Mouse (Mus musculus) megakaryocyte, adult 5-6 weeks (primary cell): Measurements from ENCODE around the gene Gm42715. TPM values are rescaled to one million over a fixed set of nuclear protein-coding genes. Genes with fewer than 3 reads are reported as not detected.
"Not testable (repeated sequence)": the region's sequence is repeated elsewhere in the genome, so short reads cannot be mapped to it uniquely, and the experiment has no call there.

Experiments
- ATAC-seq: 2 replicates; pipeline ENCODE4 v1.8.0; 2016; ENCODE audit warnings: mild to moderate bottlenecking, inconsistent platforms; ENCODE audit not compliant: poor library complexity, severe bottlenecking
- total RNA-seq, 2 experiments: library from RNA; stranded (forward) in 1 of 2; stranded (reverse) in 1 of 2; fragments of 153-499, 151-499 nt in 1 of 2; fragments of 221-1000, 200-1000 nt in 1 of 2; gene quantifications; 2 replicates each; pipeline versions ENCODE4 v1.2.3 to v1.2.4; 2015 to 2017

Gm42715 gene
- total RNA-seq, 2 experiments from 2014 or later, result 5.4 to 16.7 TPM

GRCm38 (mm10) chr7:127494648-127495047 is 24.7 kb upstream of the Gm42715 start:
- no peak for ATAC-seq

DNA sequence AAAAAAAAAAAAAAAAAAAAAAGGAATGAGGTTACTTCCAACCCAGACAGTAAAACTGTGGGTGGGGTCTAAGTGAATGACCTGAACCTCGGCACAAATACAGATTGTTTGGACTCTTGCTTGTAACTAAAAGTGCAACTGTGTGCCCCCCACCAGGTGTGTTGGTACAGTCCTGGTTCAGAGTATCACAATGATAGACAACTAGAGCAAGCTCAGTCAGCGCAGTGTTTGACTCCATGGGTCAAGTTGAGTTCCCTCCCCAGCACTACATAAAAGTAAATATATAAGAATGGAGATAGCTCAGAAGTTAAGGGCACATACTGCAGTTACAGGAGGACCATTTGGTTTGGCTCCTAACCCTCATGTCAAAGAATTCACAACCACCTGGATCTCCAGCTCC is 22.0 kb upstream of the Gm42715 start:
- no peak for ATAC-seq

- peak; percentile 30; the same call in 1 of the 2 replicates for ATAC-seq
These were observed 21.0 kb upstream of the Gm42715 start for GRCm38 (mm10) chr7:127498407-127498806.

DNA sequence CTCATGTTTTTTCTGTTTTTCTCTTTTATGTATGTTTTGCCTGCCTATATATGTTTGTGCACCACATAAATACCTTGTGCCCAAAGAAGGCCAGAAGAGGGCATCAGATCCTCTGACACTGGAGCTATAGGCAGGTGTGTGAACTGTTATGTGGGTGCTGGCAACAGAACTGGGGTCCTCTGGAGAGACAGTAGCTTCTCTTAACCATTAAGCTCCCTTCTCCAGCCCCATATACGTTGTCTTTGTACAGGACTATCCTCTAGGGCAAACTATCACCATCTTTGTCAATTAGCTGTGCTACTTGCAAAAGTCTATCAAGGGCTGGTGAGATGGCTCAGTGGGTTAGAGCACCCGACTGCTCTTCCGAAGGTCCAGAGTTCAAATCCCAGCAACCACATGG is 11.1 kb upstream of the Gm42715 start:
- ATAC-seq, result no peak

DNA sequence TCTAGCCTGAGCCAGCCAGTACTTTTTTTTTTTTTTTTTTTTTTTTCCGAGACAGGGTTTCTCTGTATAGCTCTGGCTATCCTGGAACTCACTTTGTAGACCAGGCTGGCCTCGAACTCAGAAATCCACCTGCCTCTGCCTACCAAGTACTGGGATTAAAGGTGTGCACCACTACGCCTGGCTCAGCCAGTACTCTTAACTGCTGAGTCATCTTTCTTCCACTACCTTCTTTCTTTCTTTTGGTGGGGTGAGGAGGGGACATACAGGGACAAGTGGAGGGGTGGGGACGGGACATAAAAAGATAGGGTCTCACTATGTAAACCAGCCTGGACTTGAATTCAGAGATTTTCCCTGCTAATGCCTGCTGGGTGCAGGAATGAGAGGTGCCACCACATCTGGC is 9.6 kb upstream of the Gm42715 start:
- ATAC-seq, result not testable (repeated sequence)

- ATAC-seq, result no peak
These were observed 8.1 kb upstream of the Gm42715 start for GRCm38 (mm10) chr7:127511241-127511640.

GRCm38 (mm10) chr7:127511808-127512230 is 7.6 kb upstream of the Gm42715 start, which contains the start of gene Srcap:
Srcap (plus strand) TSS chr7:127511983.
- ATAC-seq, result peak; percentile 98

DNA sequence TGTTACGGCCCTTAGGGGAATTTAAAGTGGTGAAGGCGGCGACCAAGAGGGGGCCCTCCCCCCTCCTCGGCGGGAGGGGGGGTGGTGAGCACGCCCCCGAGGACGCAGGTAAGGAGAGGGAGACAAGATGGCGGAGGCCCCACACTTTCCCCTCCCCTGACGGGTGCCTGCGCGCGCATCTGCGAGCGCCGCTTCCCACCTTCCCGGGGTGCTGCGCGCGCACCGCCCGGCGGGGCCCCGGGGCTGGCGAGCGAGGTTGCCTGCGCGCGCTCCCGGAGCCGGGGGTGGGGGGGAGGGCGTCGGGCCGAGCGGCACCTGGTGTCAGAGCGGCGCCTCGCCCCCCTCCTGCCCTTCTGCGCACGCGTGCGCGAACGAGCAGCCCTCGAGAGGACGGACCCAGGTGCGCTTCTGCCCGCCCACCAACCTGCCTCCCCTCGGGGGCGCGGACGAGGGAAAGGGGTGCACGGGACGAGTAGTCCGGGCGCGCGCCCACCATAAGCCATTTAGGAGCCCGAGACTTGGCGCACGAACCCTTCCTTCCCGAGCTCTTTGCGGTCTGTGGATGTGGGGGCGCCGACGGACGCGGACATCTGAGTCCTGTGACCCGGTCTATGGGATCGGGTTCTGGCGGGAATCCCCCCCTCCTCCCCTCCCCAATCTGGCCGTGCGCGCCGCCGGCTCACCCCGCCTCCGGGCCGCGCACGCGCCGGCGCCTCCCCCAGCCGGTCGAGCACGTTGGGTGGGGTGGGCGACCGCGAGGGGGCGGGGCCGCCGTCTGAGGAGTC is 7.0 kb upstream of the Gm42715 start:
- ATAC-seq, result peak; percentile 78

DNA sequence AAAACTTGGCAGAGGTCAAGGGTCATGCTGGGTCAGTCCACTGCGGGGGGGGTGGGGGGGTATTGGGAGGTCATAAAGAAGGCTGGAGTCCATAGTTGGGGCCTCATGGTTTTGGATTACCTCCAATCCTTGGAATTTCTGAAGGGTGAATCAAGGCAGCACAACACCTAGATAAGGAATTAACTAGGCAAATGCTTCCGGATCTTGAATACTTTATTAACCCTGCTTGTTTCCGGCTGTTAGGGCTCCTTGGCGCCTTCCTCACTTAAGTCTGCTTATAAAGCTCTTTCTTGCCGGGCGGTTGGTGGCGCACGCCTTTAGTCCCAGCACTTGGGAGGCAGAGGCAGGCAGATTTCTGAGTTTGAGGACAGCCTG is 6.4 kb upstream of the Gm42715 start:
- no peak for ATAC-seq

DNA sequence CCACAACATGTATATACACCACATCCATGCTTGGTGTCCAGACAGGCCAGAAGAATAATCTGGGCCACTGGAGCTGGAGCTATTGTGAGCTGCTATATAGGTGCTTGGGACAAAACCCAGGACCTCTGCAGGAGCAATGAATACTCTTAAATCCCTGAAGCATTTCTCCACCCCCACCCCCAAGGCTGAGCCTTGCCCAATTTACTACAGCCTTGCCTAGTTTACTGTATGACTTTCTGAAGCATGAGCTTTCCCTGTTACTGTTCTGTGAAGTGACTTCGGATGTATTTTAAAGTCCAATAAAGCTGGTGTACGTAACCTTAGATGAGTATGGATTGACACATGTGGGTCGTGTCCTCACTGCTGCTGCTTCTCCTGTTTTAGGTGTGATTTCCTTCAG is 5.6 kb upstream of the Gm42715 start:
- ATAC-seq, result no peak

- ATAC-seq, result no peak
These were observed 3.5 kb upstream of the Gm42715 start for GRCm38 (mm10) chr7:127515846-127516245.

GRCm38 (mm10) chr7:127516344-127516743 is 3.0 kb upstream of the Gm42715 start:
- ATAC-seq, result no peak

DNA sequence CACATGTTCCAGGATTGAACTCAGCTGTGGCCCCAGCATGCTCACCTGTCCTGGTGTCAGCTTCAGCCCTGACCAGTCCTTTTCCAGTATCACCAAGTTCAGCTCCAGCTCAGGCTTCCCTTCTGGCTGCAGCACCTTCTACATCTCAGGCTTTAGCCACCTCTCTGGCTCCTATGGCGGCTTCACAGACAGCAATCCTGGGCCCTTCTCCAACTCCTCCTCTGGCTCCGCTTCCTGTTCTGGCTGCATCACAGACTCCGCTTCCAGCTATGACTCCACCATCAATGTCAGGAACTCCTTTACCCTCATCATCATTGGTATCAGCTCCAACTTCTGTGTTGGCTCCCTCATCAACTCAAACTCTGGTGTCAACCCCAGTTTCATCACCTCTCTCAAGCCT is 22.3 kb downstream of the Gm42715 start:
- ATAC-seq, result no peak

DNA sequence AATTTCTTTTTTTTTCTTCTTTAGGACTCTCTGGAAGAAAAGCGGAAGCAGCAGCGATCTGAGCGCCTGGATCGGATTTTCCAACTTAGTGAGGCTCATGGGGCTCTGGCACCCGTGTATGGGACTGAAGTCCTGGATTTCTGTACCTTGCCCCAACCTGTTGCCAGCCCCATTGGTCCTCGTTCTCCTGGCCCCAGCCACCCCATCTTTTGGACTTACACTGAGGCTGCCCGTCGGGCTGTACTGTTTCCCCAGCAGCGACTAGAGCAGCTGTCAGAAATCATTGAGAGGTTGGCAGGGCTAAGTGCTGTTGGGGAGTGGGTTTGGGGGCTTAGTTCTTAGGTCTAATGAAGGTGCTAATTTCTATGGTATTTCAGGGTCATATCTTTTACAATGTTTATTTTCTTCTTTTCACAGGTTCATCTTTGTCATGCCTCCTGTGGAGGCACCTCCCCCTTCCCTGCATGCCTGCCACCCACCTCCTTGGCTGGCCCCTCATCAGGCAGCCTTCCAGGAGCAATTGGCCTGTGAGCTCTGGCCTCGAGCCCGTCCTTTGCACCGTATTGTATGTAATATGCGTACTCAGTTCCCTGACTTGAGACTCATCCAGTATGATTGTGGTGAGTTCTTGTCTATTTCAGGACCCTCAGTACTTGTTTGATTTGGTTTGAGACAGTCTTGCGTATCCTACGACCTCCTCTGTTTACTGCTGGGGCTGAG is 29.9 kb downstream of the Gm42715 start:
- no peak for ATAC-seq

- no peak for ATAC-seq
These were observed 32.2 kb downstream of the Gm42715 start for GRCm38 (mm10) chr7:127551558-127551957.

GRCm38 (mm10) chr7:127560580-127560979 is 41.2 kb downstream of the Gm42715 start:
- ATAC-seq, result no peak

GRCm38 (mm10) chr7:127561340-127561858 is 42.0 kb downstream of the Gm42715 start, which contains the start of gene Tmem265:
Tmem265 (plus strand) TSS chr7:127561390.
- ATAC-seq, result no peak

DNA sequence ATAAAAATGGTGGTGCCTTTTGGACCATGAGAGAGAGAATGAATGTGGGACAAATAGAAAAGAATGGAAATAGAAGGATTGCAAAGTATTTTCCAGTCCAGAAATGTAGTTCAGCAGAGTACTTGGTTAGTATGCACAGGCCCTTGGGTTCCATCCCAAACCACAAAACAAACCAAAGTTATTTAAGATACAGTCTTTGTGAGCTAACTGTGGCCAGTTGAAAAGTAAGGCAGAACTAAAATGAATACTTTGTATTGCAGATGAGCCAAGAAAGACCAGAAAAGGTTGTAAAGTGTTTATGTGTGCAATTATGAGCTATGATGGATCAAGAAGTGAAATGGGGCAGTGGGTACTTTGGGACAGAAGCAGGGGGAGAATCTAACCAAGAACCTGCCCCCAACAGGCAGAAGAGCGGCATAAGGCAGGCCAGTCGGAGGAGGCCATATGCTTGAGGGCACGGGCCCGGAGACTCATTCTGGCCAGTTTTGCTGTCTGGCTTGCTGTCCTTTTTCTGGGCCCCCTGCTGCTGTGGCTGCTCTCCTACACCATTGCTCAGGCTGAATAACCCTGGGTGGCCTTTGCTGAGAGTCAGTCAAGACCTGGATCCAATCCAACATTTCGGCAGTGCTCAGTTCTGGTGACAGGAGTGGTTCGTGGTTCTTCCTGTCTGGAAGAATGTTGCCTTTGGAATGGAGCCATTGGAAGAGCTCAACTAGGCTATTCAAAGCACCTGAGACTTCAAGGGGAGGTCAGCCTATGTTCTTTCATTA is 45.2 kb downstream of the Gm42715 start:
- ATAC-seq, result no peak

DNA sequence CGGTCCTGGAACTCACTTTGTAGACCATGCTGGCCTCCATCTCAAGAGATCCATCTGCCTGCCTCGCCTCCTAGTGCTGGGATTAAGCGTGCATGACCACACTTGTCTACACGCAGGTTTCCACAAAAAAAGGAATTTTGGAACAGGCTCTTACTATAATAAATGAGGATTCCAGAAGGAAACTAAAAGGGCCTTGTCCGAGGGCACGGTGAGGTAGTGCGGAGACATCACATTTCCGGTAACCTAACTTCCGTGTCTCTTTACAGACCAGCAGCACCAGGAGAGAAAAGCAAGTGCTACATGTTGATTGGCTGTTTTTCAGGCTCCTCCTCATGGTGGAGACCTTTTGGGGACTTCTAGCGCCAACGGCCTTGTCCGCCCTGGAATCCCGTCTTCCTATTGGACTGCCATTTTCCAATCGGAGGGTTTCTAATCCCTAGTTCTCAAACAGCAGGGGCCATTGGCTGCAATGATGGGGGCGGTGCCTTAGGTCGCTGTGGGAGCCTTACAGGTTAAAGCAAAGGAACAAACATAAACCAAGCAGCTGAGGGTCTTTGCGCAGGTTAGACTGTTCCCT is 53.6 kb downstream of the Gm42715 start, which contains the start of gene Phkg2:
Phkg2 (plus strand) TSS at position 446 of the 577 bp plus-strand sequence.
- peak; percentile 99 for ATAC-seq

GRCm38 (mm10) chr7:127573503-127574008 is 54.2 kb downstream of the Gm42715 start:
- no peak for ATAC-seq
